Mouse (Mus musculus) ES-Bruce4 (cell line): ENCODE results near the gene Xlr5b. TPM values are rescaled to one million over a fixed set of nuclear protein-coding genes. Genes with fewer than 3 reads are reported as not detected.
"Not testable (repeated sequence)": the region's sequence is repeated elsewhere in the genome, so short reads cannot be mapped to it uniquely, and the experiment has no call there.

Experiments
- H3K27ac ChIP-seq: 2 replicates; pipeline ENCODE4 v1.5.1; 2012; ENCODE audit warnings: low read length, inconsistent platforms; ENCODE audit not compliant: insufficient read depth
- H3K27me3 ChIP-seq: 2 replicates; pipeline ENCODE4 v1.6.1; 2012; ENCODE audit warnings: mild to moderate bottlenecking, low read length, inconsistent platforms; ENCODE audit not compliant: control insufficient read depth, poor library complexity, insufficient read depth, severe bottlenecking
- H3K36me3 ChIP-seq: 2 replicates; pipeline ENCODE4 v1.6.1; 2012; ENCODE audit warnings: inconsistent platforms, mild to moderate bottlenecking, low read length, moderate library complexity; ENCODE audit not compliant: control insufficient read depth, poor library complexity, insufficient read depth, severe bottlenecking
- H3K4me1 ChIP-seq: one replicate; pipeline ENCODE4 v1.8.1; 2011; ENCODE audit warnings: low read length; ENCODE audit not compliant: control insufficient read depth, insufficient read depth
- H3K4me3 ChIP-seq: 2 replicates; pipeline ENCODE4 v1.5.1; 2011; ENCODE audit warnings: low read depth, mild to moderate bottlenecking, low read length
- H3K9ac ChIP-seq: 2 replicates; pipeline ENCODE4 v1.6.1; 2012; ENCODE audit warnings: low read depth, mild to moderate bottlenecking, inconsistent platforms; ENCODE audit not compliant: poor library complexity, severe bottlenecking
- H3K9me3 ChIP-seq: replicated peaks from 2 replicates; pipeline ENCODE4 v1.6.1; 2012; ENCODE audit warnings: mild to moderate bottlenecking, low read length, inconsistent platforms; ENCODE audit not compliant: control insufficient read depth, poor library complexity, insufficient read depth, severe bottlenecking
- polyA plus RNA-seq: library from polyadenylated mRNA; stranded (reverse); fragments of >200 nt; gene quantifications from 2 replicates; pipeline ENCODE4 v1.2.4, GENCODE M21; 2011; ENCODE audit warnings: low read depth; ENCODE audit not compliant: missing spikeins, insufficient read depth, insufficient read length

Gene Xlr5b
- not detected in 2 replicates for polyA plus RNA-seq

DNA sequence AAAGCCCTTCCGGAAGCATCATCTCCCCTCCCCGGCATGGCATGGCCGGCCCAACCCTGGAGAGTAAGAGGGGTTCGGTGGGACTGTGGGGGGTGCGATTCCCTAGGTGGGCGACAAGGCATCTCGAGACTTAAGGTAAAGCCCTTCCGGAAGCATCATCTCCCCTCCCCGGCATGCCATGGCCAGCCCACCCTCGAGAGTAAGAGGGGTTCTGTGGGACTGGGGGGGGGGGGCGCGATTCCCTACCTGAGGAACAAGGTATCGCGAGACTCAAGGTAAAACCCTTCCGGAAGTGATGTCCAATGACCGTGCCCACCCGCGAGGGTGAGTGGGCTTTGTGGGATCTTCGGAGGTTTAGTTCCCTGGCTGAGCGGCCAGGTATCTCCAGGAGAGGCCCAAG is at the start of gene Xlr5b:
Xlr5b (plus strand) TSS at position 301 of the 400 bp plus-strand sequence.
- not testable (repeated sequence) for H3K27ac ChIP-seq, H3K9me3 ChIP-seq, H3K36me3 ChIP-seq, H3K9ac ChIP-seq, H3K4me1 ChIP-seq, H3K27me3 ChIP-seq, H3K4me3 ChIP-seq

DNA sequence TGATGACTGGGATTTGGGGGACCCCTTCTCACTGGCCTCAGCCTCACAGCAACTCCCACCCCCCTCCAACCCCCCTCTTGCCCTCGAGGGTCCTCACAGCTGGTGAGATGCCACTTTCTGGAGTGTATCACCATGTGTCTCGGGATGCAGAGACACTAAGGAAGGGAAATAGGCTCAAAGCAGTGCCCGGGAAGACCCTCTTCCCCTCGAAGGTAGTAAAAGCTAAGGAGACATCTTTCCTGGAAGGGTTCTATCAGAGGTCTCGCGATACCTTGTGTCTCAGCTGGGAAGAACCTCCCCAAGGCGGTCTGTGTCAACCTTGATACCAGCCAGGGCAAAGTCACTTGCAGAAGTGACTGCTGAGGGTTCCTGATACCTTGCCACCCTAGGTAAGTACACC is 31.8 kb upstream of the Xlr5b start, which contains the start of gene Gm14685:
Gm14685 (plus strand) TSS at position 301 of the 400 bp plus-strand sequence.
- not testable (repeated sequence) for H3K4me1 ChIP-seq, H3K4me3 ChIP-seq, H3K27ac ChIP-seq, H3K9ac ChIP-seq, H3K27me3 ChIP-seq, H3K9me3 ChIP-seq, H3K36me3 ChIP-seq

DNA sequence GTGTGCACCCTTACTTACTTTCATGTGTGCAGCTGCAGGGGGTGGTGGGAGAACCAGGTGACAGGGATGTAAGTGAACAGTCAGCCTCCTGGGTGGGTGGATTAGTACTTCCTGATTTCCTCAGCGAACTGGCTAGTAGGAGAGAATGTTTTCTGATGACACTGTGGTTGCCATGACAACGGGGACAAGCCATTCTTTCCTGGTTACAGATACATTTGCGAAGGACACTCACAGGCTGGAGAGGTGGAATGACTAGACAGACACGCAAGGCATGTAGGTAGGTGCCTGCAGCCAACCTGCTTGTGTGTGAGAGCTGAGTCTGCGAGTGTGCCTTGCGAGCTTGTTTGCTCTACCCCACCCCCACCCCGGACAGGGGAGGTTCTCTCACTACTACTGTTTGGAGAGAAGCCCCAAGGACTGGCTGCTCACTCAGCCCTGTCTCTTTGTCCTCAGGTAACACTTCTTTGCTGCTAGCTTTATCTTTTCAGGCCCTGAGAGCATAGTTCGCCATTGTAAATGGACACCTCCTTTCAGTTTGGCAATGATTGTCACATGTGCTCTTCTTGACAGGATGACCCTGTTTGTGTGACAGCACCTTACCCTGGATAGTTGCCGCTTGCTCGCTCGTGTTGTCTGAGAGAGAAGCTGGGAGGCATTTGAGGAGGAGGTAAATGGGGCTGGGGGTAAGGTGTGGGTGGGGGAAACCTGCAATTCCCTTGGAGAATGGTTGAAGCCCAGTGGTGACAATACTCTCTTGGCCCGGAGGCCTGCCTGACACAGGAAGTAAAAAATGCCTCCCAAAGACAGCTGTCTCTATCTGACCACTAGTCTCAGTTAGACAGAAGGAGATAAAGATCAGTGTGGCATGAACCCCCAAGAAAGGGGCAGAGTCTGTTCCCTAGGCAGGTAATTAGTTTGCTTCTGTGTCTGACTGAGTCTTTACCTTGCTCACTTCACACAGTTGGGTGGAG is 25.5 kb upstream of the Xlr5b start:
- H3K27me3 ChIP-seq, H3K9ac ChIP-seq, H3K4me3 ChIP-seq, H3K9me3 ChIP-seq, H3K36me3 ChIP-seq, H3K27ac ChIP-seq, H3K4me1 ChIP-seq: not testable (repeated sequence)

DNA sequence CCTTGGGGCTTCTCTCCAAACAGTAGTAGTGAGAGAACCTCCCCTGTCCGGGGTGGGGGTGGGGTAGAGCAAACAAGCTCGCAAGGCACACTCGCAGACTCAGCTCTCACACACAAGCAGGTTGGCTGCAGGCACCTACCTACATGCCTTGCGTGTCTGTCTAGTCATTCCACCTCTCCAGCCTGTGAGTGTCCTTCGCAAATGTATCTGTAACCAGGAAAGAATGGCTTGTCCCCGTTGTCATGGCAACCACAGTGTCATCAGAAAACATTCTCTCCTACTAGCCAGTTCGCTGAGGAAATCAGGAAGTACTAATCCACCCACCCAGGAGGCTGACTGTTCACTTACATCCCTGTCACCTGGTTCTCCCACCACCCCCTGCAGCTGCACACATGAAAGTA is 5.4 kb upstream of the Xlr5b start:
- not testable (repeated sequence) for H3K4me3 ChIP-seq, H3K36me3 ChIP-seq

DNA sequence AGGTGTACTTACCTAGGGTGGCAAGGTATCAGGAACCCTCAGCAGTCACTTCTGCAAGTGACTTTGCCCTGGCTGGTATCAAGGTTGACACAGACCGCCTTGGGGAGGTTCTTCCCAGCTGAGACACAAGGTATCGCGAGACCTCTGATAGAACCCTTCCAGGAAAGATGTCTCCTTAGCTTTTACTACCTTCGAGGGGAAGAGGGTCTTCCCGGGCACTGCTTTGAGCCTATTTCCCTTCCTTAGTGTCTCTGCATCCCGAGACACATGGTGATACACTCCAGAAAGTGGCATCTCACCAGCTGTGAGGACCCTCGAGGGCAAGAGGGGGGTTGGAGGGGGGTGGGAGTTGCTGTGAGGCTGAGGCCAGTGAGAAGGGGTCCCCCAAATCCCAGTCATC is 754 bp downstream of the Xlr5b start, which contains the start of gene DXBay18:
DXBay18 (minus strand) TSS at position 101 of the 400 bp plus-strand sequence.
- H3K36me3 ChIP-seq, result not testable (repeated sequence)

More for the DNA sequence above, 5.4 kb upstream of the Xlr5b start:
- not testable (repeated sequence) for H3K4me1 ChIP-seq, H3K9me3 ChIP-seq, H3K27me3 ChIP-seq, H3K9ac ChIP-seq, H3K27ac ChIP-seq

DNA sequence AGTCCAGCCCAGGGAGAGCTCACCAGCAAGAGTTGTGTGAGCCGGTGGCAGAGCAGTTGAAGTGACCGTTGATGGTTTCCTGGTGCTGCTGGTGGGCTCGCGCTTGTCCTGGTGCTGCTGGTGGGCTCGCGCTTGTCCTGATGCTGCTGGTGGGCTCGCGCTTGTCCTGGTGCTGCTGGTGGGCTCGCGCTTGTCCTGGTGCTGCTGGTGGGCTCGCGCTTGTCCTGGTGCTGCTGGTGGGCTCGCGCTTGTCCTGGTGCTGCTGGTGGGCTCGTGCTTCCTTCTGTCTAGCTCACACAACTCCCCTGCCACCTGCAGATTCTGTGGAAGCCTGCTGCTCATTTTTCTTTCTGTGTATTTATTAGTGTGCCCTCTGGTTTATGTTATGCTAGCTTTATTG is 28.3 kb downstream of the Xlr5b start, which contains the start of gene Spin2d:
Spin2d (minus strand) TSS at position 101 of the 400 bp plus-strand sequence.
- not testable (repeated sequence) for H3K9me3 ChIP-seq, H3K36me3 ChIP-seq, H3K9ac ChIP-seq, H3K27me3 ChIP-seq, H3K27ac ChIP-seq, H3K4me1 ChIP-seq, H3K4me3 ChIP-seq

More for the DNA sequence above, 754 bp downstream of the Xlr5b start, which contains the start of gene DXBay18:
- not testable (repeated sequence) for H3K9ac ChIP-seq, H3K9me3 ChIP-seq, H3K27ac ChIP-seq, H3K4me1 ChIP-seq, H3K27me3 ChIP-seq, H3K4me3 ChIP-seq

DNA sequence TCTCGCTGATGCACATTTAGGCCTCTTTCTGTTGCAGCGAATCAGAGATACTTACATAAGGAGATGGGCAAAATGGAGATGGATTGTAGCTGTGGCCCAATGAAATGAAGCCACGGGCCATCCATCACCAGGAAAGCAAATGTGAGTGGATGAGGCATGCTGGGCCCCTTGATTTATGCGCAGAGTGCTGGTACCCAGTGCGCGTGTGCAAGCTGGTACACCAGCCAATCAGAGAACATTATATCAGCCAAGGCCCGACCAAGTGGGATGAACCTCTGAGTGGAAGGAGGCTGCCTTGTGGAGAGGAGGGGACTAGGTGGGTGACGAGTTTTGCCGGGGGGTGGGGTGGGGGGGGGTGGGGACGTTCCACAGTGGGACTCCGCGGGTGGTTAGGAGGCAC is 43.3 kb downstream of the Xlr5b start, which contains the start of gene Xlr3b:
Xlr3b (plus strand) TSS at position 274 of the 400 bp plus-strand sequence.
- H3K27me3 ChIP-seq, H3K27ac ChIP-seq, H3K9ac ChIP-seq, H3K36me3 ChIP-seq, H3K4me1 ChIP-seq, H3K9me3 ChIP-seq, H3K4me3 ChIP-seq: not testable (repeated sequence)

Other genes with a start within 250 kb of the Xlr5b start
- 48.6 and 49.5 TPM in 2 replicates for gene Cetn2, start 230.4 kb upstream of the Xlr5b start, polyA plus RNA-seq
- 44.2 and 45.5 TPM in 2 replicates for gene Nsdhl, start 230.2 kb upstream of the Xlr5b start, polyA plus RNA-seq
- gene Zfp185, start 161.5 kb upstream of the Xlr5b start, polyA plus RNA-seq, result 18.8 and 20.2 TPM in 2 replicates
- gene Pnma5, start 111.7 kb upstream of the Xlr5b start, polyA plus RNA-seq, result 1.4 and 2.3 TPM in 2 replicates
- 0.29 TPM in 1 of 2 replicates, not detected in the other for gene Pnma3, start 84.0 kb upstream of the Xlr5b start, polyA plus RNA-seq
- not detected in 2 replicates for gene Xlr4a, start 66.3 kb upstream of the Xlr5b start, polyA plus RNA-seq
- 1.6 TPM in 1 of 2 replicates, not detected in the other for gene Xlr3a, start 51.7 kb upstream of the Xlr5b start, polyA plus RNA-seq
- gene Gm14685, start 31.7 kb upstream of the Xlr5b start, polyA plus RNA-seq, result not detected in 2 replicates
- 1.5 and 2.0 TPM in 2 replicates for gene DXBay18, start 654 bp downstream of the Xlr5b start, polyA plus RNA-seq
- gene Spin2d, start 28.2 kb downstream of the Xlr5b start, polyA plus RNA-seq, result not detected in 2 replicates
- gene Xlr3b, start 43.4 kb downstream of the Xlr5b start, polyA plus RNA-seq, result 0.21 TPM in 1 of 2 replicates, not detected in the other
- 0.79 TPM in 1 of 2 replicates, not detected in the other for gene Xlr4b, start 65.5 kb downstream of the Xlr5b start, polyA plus RNA-seq
- gene F8a, start 79.5 kb downstream of the Xlr5b start, polyA plus RNA-seq, result 2.5 and 3.8 TPM in 2 replicates
- 0.75 TPM in 1 of 2 replicates, not detected in the other for gene Xlr4c, start 94.3 kb downstream of the Xlr5b start, polyA plus RNA-seq
- gene Xlr3c, start 116.6 kb downstream of the Xlr5b start, polyA plus RNA-seq, result 0.69 TPM in 1 of 2 replicates, not detected in the other
- gene Xlr5a, start 144.2 kb downstream of the Xlr5b start, polyA plus RNA-seq, result not detected in 2 replicates
- not detected in 2 replicates for gene Xlr5c, start 144.2 kb downstream of the Xlr5b start, polyA plus RNA-seq
- not detected in 2 replicates for gene Gm45015, start 188.0 kb downstream of the Xlr5b start, polyA plus RNA-seq
- gene Zfp275, start 193.8 kb downstream of the Xlr5b start, polyA plus RNA-seq, result 19.1 and 20.2 TPM in 2 replicates
- 0.73 TPM in 1 of 2 replicates, not detected in the other for gene Gm18336, start 249.9 kb downstream of the Xlr5b start, polyA plus RNA-seq